Mouse (Mus musculus): ENCODE data around the gene Sf3a3. TPM values are rescaled to one million over a fixed set of nuclear protein-coding genes. Genes with fewer than 3 reads are reported as not detected.

Sf3a3 gene
- total and polyA plus RNA-seq, 3 experiments = 127 to 295 (median 144) TPM

DNA sequence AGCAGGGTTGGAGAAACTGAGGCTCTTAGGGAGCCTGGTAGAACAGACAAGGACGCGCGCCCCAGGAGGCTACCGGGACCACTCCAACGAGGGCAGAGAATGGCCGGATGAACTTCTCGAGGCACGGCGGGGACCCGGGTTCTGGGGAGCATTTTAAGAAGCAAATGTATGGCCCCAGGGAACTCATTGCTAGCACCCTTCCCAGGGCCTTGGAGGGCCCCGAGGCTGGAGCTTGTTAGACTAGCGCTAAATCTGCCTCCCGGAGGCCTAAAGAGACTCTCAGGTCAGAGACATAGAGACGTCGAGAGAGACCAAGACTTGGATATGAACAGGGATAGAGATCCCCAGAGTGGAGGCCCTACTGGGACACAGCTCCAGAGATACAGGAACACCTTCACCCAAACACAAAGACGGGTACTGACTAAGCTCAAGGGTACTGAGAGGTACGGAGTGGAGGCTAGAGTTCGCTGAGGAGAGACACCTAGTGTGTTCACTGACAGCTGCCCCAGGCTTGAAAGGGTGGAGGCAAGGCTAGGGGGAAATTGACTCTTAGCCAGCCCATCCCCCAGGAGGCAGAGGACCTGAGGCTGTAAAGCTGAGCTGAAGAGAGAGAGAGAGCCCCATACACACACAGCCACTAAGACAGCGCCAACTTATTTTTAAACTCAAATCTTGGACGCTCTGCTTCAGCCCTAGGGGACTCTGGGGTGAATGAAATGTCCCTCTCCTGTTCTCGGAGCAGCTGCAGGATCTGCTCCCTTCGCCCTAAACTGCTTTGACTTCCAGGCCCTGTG, 13.3 kb upstream of the Sf3a3 start:
- Histone ChIP-seq H3K27ac (ENCODE audit: control insufficient read depth, low read depth, low read length) (peak overlapping the region; percentile 31), H3K4me1 (ENCODE audit: control insufficient read depth in 1 of 2, insufficient read depth in 2 of 2, low read length in 2 of 2) (peaks cover 11 to 34% of the 10 kb centered on the region in 2 experiments), H3K79me2 (ENCODE audit: control insufficient read depth, insufficient read depth, low read length, poor library complexity) (peaks cover 10% of the 10 kb centered on the region), H3K4me3 (ENCODE audit: control insufficient read depth in 1 of 2, insufficient read depth in 1 of 2, low read depth in 2 of 2, low read length in 2 of 2) (peak overlapping the region; percentile 71 to 90), H3K9ac (ENCODE audit: control insufficient read depth, low read depth, low read length, poor library complexity, severe bottlenecking) (peak overlapping the region; percentile 77), H3K36me3 (ENCODE audit: control insufficient read depth in 1 of 2, insufficient read depth in 2 of 2, low read length in 2 of 2) (peaks cover 0 to 31% of the 10 kb centered on the region in 2 experiments; a peak in 2 of 4 replicates), H3K27me3 (ENCODE audit: control insufficient read depth in 1 of 2, insufficient read depth in 2 of 2, low read length in 2 of 2) (no peaks in the 10 kb centered on the region), H3K9me3 (replicated peaks; ENCODE audit: insufficient read depth, low read length) (no peaks in the 10 kb centered on the region)
- TF ChIP-seq TBP (IDR thresholded peaks at IDR 0.05; ENCODE audit: low read depth, low read length) (0 out of 2 replicates have a peak, but pooled peaks have one; percentile 49), JUND (IDR thresholded peaks at IDR 0.05; ENCODE audit: low read depth, low read length) (no peak), MXI1 (IDR thresholded peaks at IDR 0.05; ENCODE audit: low read depth, low read length) (0 out of 2 replicates have a peak, but pooled peaks have one; percentile 46), POLR2A (IDR thresholded peaks at IDR 0.05; ENCODE audit: control insufficient read depth in 1 of 2, insufficient read depth in 1 of 2, low read depth in 1 of 2, low read length in 2 of 2, poor library complexity in 1 of 2) (0 out of 4 replicates have a peak, but pooled peaks of 1 of the 2 experiments have one; percentile 2), HCFC1 (IDR thresholded peaks at IDR 0.05; ENCODE audit: low read depth, low read length) (0 out of 2 replicates have a peak, but pooled peaks have one; percentile 13), SIN3A (IDR thresholded peaks at IDR 0.05; ENCODE audit: low read length) (peak; percentile 57), MAZ (IDR thresholded peaks at IDR 0.05; ENCODE audit: low read depth, low read length) (peak; percentile 22; the same call in 1 of the 2 replicates), CTCF (IDR thresholded peaks at IDR 0.05 in 2 of 3, conservative IDR thresholded peaks at IDR 0.05 in 1 of 3; ENCODE audit: control insufficient read depth in 1 of 3, insufficient read depth in 1 of 3, low read depth in 2 of 3, low read length in 3 of 3, poor library complexity in 1 of 3, severe bottlenecking in 1 of 3) (no peak), TAL1 (IDR thresholded peaks at IDR 0.05; ENCODE audit: low read length) (no peak)
- DNase-seq (ENCODE audit: low read depth, low spot score) = peak; percentile 79

GRCm38 (mm10) chr4:124701916-124702315, 12.7 kb upstream of the Sf3a3 start:
- H3K4me3 ChIP-seq (ENCODE audit: control insufficient read depth in 1 of 2, insufficient read depth in 1 of 2, low read depth in 2 of 2, low read length in 2 of 2) = peak overlapping the region in 1 of 2 experiments; percentile 90; a peak in 1 of 4 replicates
- no peak overlapping the region for H3K27ac ChIP-seq (ENCODE audit: control insufficient read depth, low read depth, low read length)
- peaks cover 10% of the 10 kb centered on the region for H3K79me2 ChIP-seq (ENCODE audit: control insufficient read depth, insufficient read depth, low read length, poor library complexity)
- H3K4me1 ChIP-seq (ENCODE audit: control insufficient read depth in 1 of 2, insufficient read depth in 2 of 2, low read length in 2 of 2) = peaks cover 11 to 32% of the 10 kb centered on the region in 2 experiments
- peak overlapping the region; percentile 77 for H3K9ac ChIP-seq (ENCODE audit: control insufficient read depth, low read depth, low read length, poor library complexity, severe bottlenecking)
- no peak for TF ChIP-seq MAX (IDR thresholded peaks at IDR 0.05; ENCODE audit: low read length)
- TF ChIP-seq KAT2A (conservative IDR thresholded peaks at IDR 0.05; ENCODE audit: low read depth, low read length) = no peak
- no peak for TF ChIP-seq NELFE (IDR thresholded peaks at IDR 0.05; ENCODE audit: low read depth, low read length)
- no peak for TF ChIP-seq GABPA (IDR thresholded peaks at IDR 0.05; ENCODE audit: low read depth, low read length)
- no peak for TF ChIP-seq SIN3A (IDR thresholded peaks at IDR 0.05; ENCODE audit: low read length)
- no peak for TF ChIP-seq POLR2A (IDR thresholded peaks at IDR 0.05; ENCODE audit: control insufficient read depth in 1 of 2, insufficient read depth in 1 of 2, low read depth in 1 of 2, low read length in 2 of 2, poor library complexity in 1 of 2)
- TF ChIP-seq ZC3H11A (IDR thresholded peaks at IDR 0.05; ENCODE audit: low read depth, low read length) = no peak
- no peak for TF ChIP-seq TBP (IDR thresholded peaks at IDR 0.05; ENCODE audit: low read depth, low read length)
- no peak for TF ChIP-seq TAL1 (IDR thresholded peaks at IDR 0.05; ENCODE audit: low read length)
- TF ChIP-seq ZKSCAN1 (IDR thresholded peaks at IDR 0.05; ENCODE audit: low read depth, low read length) = no peak
- TF ChIP-seq ZNF384 (IDR thresholded peaks at IDR 0.05; ENCODE audit: low read depth, low read length) = no peak
- TF ChIP-seq CTCF (IDR thresholded peaks at IDR 0.05 in 2 of 3, conservative IDR thresholded peaks at IDR 0.05 in 1 of 3; ENCODE audit: control insufficient read depth in 1 of 3, insufficient read depth in 1 of 3, low read depth in 2 of 3, low read length in 3 of 3, poor library complexity in 1 of 3, severe bottlenecking in 1 of 3) = no peak
- TF ChIP-seq ZMIZ1 (IDR thresholded peaks at IDR 0.05; ENCODE audit: low read depth, low read length) = no peak
- no peak for TF ChIP-seq USF2 (IDR thresholded peaks at IDR 0.05; ENCODE audit: borderline replicate concordance in 1 of 2, insufficient read depth in 1 of 2, low read depth in 1 of 2, low read length in 2 of 2)
- no peak for TF ChIP-seq POLR2AphosphoS5 (IDR thresholded peaks at IDR 0.05; ENCODE audit: borderline replicate concordance, low read depth, low read length)
- no peak for TF ChIP-seq POLR2AphosphoS2 (IDR thresholded peaks at IDR 0.05; ENCODE audit: low read length)
- DNase-seq (ENCODE audit: low read depth, low spot score) = no peak
- H3K36me3 ChIP-seq (ENCODE audit: control insufficient read depth in 1 of 2, insufficient read depth in 2 of 2, low read length in 2 of 2) = peaks cover 0 to 31% of the 10 kb centered on the region in 2 experiments; a peak in 2 of 4 replicates
- no peaks in the 10 kb centered on the region for H3K9me3 ChIP-seq (replicated peaks; ENCODE audit: insufficient read depth, low read length)
- no peaks in the 10 kb centered on the region for H3K27me3 ChIP-seq (ENCODE audit: control insufficient read depth in 1 of 2, insufficient read depth in 2 of 2, low read length in 2 of 2)

All from MEL (cell line).